Mouse (Mus musculus) lung, adult 2 months (tissue): ENCODE data around the gene Tspan3.

ENCODE experiments used
- CTCF ChIP-seq: fragments of 200-500 bp; IDR thresholded peaks from 2 replicates; pipeline ENCODE4 v1.5.1; 2011; ENCODE audit warnings: mild to moderate bottlenecking, low read length, control low read depth; ENCODE audit not compliant: insufficient read depth
- POLR2A ChIP-seq: fragments of 200-500 bp; IDR thresholded peaks from 2 replicates; pipeline ENCODE4 v1.6.1; 2011; ENCODE audit warnings: low read depth, mild to moderate bottlenecking, control low read depth, low read length, borderline replicate concordance; ENCODE audit errors: extremely low read depth

GRCm38 (mm10) chr9:56144366-56145003 lies 20.8 kb downstream of the Tspan3 start:
- peak; percentile 13; the same call in 1 of the 2 replicates for TF ChIP-seq CTCF
- TF ChIP-seq POLR2A = no peak
